Mouse (Mus musculus): ENCODE results near the gene Zfp804b.

DNA sequence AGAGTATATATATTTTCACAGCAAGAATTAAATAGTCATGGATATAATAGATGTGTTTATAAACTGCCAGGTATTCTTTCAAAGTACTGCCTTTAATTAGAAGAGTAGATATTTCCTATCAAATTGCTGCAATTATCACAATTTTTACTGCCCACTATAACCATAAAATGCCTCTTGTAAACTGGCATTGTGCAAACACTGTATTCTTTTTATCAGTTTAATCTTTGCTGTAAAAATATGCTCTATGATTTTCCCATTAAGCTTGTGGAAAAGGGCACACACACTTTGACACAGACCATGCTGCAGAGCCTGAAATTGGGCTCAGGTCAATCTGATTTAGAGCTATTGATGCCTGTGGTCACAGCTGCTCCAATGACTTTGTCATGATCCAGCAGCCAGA lies 463.2 kb downstream of the Zfp804b start:
- TF ChIP-seq MAX (IDR thresholded peaks at IDR 0.05) (no peak), CTCF (IDR thresholded peaks at IDR 0.05; ENCODE audit: control insufficient read depth, insufficient read depth, insufficient read length) (no peak), MYOG (IDR thresholded peaks at IDR 0.05; ENCODE audit: control insufficient read depth, extremely low read depth, insufficient read length) (no peak), CEBPB (IDR thresholded peaks at IDR 0.05; ENCODE audit: low read depth) (no peak)
